Mouse (Mus musculus) urinary bladder, postnatal 10 days (tissue): Measurements from ENCODE around the gene Pphln1.
A peak's percentile ranks its signal among the peaks of the same experiment; 100 is the strongest.

Experiments used
- DNase-seq: peaks from one replicate; pipeline ENCODE4 v3.0.0; 2022; ENCODE audit warnings: low spot score

Pphln1 gene

GRCm38 (mm10) chr15:93504808-93505207 is 106.7 kb downstream of the Pphln1 start:
- no peak for DNase-seq

- DNase-seq, result no peak
These were observed 112.7 kb downstream of the Pphln1 start for GRCm38 (mm10) chr15:93510690-93511336.

- no peak for DNase-seq
These were observed 114.3 kb downstream of the Pphln1 start for GRCm38 (mm10) chr15:93512437-93512836.

GRCm38 (mm10) chr15:93513939-93514341 is 115.8 kb downstream of the Pphln1 start:
- DNase-seq, result no peak

- no peak for DNase-seq
These were observed 117.2 kb downstream of the Pphln1 start for GRCm38 (mm10) chr15:93515316-93515715.

- DNase-seq, result no peak
These were observed 118.9 kb downstream of the Pphln1 start for GRCm38 (mm10) chr15:93517022-93517565.

- DNase-seq, result no peak
These were observed 120.2 kb downstream of the Pphln1 start for GRCm38 (mm10) chr15:93518143-93518902.

- peak; percentile 62 for DNase-seq
These were observed 121.0 kb downstream of the Pphln1 start for GRCm38 (mm10) chr15:93518941-93519835.

GRCm38 (mm10) chr15:93519836-93520826 is 122.0 kb downstream of the Pphln1 start:
- no peak for DNase-seq

GRCm38 (mm10) chr15:93521088-93521786 is 123.1 kb downstream of the Pphln1 start:
- DNase-seq, result no peak

- no peak for DNase-seq
These were observed 123.6 kb downstream of the Pphln1 start for GRCm38 (mm10) chr15:93521787-93522180.

- DNase-seq, result no peak
These were observed 127.3 kb downstream of the Pphln1 start for GRCm38 (mm10) chr15:93525305-93525917.

GRCm38 (mm10) chr15:93529831-93530702 is 131.9 kb downstream of the Pphln1 start:
- DNase-seq, result no peak

GRCm38 (mm10) chr15:93530703-93531032 is 132.5 kb downstream of the Pphln1 start:
- no peak for DNase-seq

- DNase-seq, result no peak
These were observed 138.0 kb downstream of the Pphln1 start for GRCm38 (mm10) chr15:93536191-93536590.

- DNase-seq, result no peak
These were observed 139.6 kb downstream of the Pphln1 start for GRCm38 (mm10) chr15:93537745-93538144.

GRCm38 (mm10) chr15:93538551-93539205 is 140.5 kb downstream of the Pphln1 start:
- no peak for DNase-seq

GRCm38 (mm10) chr15:93539415-93539814 is 141.3 kb downstream of the Pphln1 start:
- no peak for DNase-seq
